Mouse (Mus musculus) cerebellum, adult 2 months (tissue): Measurements from ENCODE around the gene Copz1.

ENCODE experiments used
- CTCF ChIP-seq: fragments of 200-500 bp; IDR thresholded peaks from 2 replicates; pipeline ENCODE4 v1.5.1; 2011; ENCODE audit warnings: low read depth, mild to moderate bottlenecking, control low read depth, low read length, moderate library complexity, borderline replicate concordance; ENCODE audit not compliant: insufficient read depth
- POLR2A ChIP-seq: fragments of 200-500 bp; IDR thresholded peaks from 2 replicates; pipeline ENCODE4 v1.6.1; 2011; ENCODE audit warnings: low read length, control low read depth, borderline replicate concordance; ENCODE audit not compliant: insufficient read depth

- TF ChIP-seq POLR2A (no peak), CTCF (no peak)
Measured at GRCm38 (mm10) chr15:103318201-103318816, 45.8 kb downstream of the Copz1 start.
